Mouse (Mus musculus) spleen, adult 18-20 months (tissue): Measurements from ENCODE around the gene Ptger1.

ENCODE experiments used
- DNase-seq, 2 experiments: peaks; one replicate each; pipeline ENCODE4 v3.0.0; 2022; ENCODE audit warnings: mixed read lengths in 2 of 2

Gene Ptger1

DNA sequence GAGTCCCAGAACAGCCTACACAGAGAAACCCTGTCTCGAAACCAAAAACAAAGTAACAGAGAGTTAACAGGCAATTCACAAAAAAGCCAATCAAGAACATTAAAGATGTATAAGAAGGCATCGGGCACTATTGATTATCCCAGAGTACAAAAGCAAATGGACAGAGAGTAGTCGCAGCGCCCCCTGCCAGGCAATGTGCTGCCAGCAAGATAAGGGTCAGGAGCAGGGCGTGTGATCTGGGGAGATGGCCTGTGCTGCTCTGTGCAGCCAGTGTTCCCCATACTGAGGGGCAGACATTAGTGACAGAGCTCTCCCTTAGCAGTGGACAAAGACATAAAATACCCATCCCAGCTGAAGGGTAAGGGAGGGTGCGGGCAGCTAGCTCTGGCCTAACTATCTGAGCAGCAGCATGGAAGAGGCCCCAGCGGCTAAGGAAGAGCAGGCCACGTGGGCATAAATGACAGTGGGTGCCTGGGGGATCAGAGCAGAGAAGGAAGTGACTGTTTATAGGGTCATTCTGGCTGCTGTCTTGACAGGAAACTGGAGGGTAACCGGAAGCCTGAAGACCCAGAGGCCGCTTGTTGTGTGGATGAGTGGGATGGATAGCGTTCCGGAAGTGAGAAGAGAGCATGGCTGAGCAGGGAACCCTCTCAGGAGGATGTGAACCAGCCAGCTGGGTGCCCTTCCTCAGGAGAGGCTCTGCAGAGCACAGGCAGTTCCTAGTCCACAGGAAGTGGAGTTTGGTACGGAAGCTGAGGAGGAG, 9.8 kb upstream of the Ptger1 start:
- no peak for DNase-seq

DNA sequence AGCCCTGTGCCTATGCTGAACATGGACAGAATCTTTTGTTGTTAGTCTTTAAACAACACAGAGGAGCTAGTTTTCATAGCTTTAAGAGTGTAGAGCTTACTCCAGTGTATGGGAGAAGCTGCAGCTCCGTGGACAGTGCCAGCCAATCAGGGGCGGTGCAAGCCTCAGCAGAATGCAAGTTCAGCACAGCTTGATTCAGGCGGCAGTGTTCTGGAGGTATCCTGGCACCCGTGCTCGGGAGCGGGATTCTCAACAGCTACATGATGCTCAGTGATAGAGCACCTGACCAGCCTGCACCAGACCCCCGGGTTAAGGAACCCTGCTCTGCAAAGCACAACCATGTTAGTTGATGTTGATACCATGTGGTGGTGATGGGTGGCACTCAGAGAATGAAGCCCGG, 5.9 kb upstream of the Ptger1 start:
- no peak for DNase-seq

- no peak for DNase-seq
Observed at GRCm38 (mm10) chr8:83660995-83661680, 5.3 kb upstream of the Ptger1 start.

DNA sequence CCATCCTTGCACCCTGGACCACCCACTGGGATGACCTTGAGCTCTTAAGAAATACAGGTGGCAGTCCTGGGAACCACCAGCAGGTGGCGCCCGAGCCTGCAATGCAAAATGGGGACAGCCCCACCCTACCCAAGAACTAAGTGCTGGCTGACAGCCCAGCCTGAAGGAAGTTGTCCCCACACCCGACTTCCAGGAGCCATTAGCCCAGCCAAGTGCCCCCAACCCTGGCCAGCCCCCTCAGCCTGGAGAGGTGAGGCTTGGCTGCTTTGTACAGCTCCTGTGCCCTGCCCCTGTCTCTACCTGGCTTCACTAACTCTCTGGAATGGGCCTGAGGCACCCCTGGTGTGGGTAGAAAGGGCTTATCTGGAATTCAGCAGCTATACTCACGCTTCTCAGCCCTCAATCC, 4.1 kb upstream of the Ptger1 start:
- peak; percentile 81 to 95 for DNase-seq

DNA sequence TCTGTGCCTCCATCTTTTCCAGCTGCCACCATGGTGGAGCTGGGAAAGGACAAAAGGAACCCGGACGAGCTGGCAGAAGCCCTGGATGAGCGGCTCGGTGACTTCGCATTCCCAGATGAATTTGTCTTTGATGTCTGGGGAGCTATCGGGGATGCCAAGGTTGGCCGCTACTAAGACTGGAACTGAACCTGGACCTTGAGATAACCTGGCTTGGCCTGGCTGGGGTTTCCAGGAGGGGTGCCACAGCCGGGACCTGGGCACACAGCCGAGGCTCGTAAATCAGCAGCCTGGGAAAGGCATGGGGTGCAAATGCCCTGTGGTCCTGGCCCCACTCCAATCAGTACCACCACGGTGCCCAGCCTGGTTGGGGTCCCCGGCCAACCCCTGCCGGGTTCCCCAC, 2.4 kb upstream of the Ptger1 start:
- DNase-seq, result no peak

- no peak for DNase-seq
Observed at GRCm38 (mm10) chr8:83664931-83665625, 1.4 kb upstream of the Ptger1 start.

DNA sequence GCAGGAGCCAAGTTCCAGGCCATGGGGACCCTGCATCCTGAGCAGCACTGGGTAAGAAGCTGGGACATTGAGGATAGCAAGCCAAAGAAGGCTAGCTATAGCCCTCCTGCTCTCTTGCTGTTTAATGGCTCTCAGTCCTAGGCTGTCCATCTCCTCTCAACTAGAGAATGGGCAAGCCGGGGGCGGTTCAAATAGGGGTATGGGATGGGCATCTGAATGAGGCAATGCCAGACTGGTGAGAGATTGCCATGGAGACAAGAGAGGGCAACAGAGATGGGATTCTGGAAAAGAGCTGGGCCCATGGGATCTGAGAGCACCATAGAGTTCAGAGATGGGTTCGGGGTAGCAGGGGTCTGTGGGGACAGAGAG, 372 bp downstream of the Ptger1 start:
- DNase-seq, result no peak

GRCm38 (mm10) chr8:83667526-83667925, 1.0 kb downstream of the Ptger1 start:
- DNase-seq, result no peak

DNA sequence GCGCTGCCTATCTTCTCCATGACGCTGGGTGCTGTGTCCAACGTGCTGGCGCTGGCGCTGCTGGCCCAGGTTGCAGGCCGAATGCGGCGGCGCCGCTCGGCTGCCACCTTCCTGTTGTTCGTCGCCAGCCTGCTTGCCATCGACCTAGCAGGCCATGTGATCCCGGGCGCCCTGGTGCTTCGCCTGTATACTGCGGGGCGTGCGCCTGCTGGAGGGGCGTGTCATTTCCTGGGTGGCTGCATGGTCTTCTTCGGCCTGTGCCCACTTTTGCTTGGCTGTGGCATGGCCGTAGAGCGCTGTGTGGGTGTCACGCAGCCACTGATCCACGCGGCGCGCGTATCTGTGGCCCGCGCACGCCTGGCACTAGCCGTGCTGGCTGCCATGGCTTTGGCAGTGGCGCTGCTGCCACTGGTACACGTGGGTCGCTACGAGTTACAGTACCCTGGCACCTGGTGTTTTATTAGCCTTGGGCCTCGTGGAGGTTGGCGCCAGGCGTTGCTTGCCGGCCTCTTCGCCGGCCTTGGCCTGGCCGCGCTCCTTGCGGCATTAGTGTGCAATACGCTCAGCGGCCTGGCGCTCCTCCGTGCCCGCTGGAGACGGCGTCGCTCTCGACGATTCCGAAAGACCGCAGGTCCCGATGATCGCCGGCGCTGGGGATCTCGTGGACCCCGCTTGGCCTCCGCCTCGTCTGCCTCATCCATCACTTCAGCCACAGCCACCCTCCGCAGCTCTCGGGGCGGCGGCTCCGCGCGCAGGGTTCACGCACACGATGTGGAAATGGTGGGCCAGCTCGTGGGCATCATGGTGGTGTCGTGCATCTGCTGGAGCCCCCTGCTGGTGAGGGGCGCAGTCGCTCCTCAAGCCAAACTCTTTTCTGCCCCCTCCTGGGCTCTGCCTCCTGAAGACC, 1.8 kb downstream of the Ptger1 start:
- DNase-seq, result peak; percentile 41 to 57

- DNase-seq, result no peak
Observed at GRCm38 (mm10) chr8:83669013-83669412, 2.5 kb downstream of the Ptger1 start.

- no peak for DNase-seq
Observed at GRCm38 (mm10) chr8:83672936-83673335, 6.5 kb downstream of the Ptger1 start.

DNA sequence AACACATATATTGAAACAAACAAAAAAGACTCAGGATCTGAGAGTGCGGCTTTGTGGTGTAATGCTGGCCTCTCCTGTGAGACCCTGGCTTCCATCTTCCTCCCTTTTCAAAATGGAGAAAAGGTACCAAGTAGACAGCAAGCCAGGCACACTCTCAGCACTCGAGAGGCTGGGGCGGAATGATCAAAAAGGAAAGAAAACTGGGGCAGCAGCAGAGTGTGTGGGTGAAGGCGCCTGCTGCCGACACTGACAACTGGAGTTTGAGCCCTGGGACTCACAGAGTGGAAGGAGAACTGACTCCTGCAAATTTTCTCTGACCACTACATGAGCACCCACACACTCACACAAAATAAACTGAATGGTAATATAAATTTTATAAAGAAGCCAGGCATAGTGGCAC, 8.0 kb downstream of the Ptger1 start:
- no peak for DNase-seq

DNA sequence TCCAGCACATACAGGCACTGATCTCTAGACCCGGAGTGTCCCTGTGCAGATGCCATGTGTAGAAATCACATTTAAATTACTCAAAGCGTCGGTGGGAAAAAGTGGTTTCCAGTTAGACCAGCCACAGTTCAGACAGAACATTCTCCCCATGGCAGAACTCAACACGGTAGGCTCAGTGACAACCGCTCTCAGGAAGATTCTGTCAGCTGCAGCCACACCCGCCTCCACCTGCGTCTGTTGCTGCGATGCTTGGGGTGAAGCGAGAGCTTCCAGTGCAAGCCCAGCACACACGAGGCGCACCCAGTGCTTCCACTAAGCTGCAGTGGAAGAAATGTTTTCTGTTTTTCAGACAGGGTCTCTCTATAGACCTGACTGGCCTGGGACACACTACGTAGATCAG, 13.4 kb downstream of the Ptger1 start:
- DNase-seq, result no peak

GRCm38 (mm10) chr8:83680603-83681002, 14.1 kb downstream of the Ptger1 start:
- no peak for DNase-seq

DNA sequence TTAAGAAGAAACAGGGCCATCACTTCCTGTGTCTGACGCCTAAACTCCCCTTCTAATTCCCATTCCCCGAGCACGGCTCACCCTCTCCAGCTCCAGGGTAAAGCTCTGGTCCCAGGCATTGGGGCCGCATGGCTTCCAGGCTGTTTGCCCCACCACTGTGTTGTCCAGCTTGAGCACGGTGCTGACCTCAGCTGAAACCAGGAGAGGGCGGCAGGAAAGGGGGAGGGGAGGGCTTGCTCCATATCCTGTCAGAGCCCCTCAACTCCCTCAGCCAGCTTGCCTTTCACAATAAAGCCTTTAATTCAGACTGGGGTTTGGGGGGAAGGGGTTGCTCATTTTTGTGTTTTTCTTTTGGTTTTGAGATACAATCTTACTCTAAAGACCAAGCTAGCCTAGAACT, 14.6 kb downstream of the Ptger1 start:
- no peak for DNase-seq

GRCm38 (mm10) chr8:83684517-83684916, 18.0 kb downstream of the Ptger1 start:
- no peak for DNase-seq

GRCm38 (mm10) chr8:83689264-83689663, 22.8 kb downstream of the Ptger1 start:
- DNase-seq, result no peak

- peak in 1 of 2 experiments; percentile 36 for DNase-seq
Observed at GRCm38 (mm10) chr8:83693609-83694236, 27.2 kb downstream of the Ptger1 start.

DNA sequence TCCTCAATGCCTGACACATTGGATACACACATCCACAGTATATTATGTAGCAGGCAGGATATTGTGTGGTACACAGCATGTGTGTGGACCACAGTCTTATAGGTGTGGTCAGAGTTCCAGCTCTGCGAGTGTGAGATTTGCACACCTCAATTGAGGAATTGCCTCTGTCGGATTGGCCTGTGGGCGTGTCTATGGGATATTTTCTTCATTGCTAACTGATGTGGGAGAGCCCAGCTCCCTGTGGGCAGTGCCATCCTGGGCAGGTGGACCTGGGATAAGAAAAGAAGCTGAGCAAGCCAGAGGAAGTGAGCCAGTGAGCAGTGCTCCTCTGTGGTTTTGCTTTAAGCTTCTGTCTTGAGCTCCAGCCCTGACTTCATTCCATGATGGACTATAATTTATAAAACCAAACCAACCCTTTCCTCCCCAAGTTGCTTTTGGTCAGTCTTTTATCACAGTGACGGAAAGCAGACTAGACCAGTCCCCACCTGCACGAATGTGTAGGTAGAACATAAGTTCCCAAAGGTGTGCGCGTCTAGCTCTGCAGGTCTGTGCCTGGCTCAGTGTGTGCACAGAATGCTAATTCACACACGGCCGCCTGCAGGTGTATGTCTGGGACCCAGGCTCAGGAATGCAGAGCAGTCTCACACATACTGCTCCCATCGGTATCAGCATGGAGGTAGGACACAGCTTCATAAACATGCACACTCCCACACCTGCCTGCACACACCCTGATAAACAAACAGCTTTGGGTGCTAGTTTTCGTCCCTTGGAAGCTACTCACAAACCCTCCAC, 28.1 kb downstream of the Ptger1 start:
- no peak for DNase-seq

DNA sequence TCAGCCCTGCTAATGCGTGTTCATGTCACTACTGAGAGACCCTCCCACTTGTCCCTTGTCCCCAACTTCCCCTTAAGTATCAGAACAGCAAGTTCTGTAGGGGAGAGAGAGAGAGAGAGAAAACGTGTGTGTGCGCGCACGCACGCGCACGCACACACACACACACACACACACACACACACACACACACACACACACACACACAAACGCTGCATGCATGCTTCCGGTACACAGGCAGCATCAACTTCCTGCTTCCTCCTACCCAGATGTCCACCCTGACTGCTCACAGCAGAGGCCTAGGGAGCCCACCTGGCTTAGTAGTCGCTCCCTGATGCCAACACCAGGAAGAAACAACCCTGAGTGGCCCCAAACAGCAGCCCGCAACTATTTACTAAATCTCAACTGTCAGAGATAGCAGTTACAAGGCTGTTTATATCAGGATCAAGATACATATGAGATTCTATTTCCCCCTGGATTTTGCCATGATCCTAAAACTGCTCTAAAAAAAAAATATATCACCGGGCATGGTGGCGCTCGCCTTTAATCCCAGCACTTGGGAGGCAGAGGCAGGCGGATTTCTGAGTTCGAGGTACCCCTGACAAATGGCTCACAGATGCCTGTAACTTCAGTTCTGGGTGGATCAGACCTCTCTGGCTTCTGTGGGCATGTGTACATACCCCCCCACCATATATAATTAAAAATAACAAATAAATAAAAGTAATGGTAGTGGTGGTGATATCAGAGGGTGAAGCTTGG, 29.1 kb downstream of the Ptger1 start:
- peak; percentile 39 to 49 for DNase-seq
